Mouse (Mus musculus): ENCODE results near the gene Btbd7.

- no peak for TF ChIP-seq CTCF (IDR thresholded peaks at IDR 0.05; ENCODE audit: borderline replicate concordance, control insufficient read depth, extremely low read depth, insufficient read depth, low read length, poor library complexity)
- no peak for TF ChIP-seq POLR2A (IDR thresholded peaks at IDR 0.05; ENCODE audit: control insufficient read depth, extremely low read depth, insufficient read depth, low read length, poor library complexity)
These were observed 805 bp downstream of the Btbd7 start for GRCm38 (mm10) chr12:102877301-102878030.

All from thymus, adult 2 months (tissue).